Mouse (Mus musculus): ENCODE results near the gene Slc9a9.

- TF ChIP-seq CTCF (IDR thresholded peaks at IDR 0.05; ENCODE audit: insufficient read depth, low read length) (no peak), POLR2A (IDR thresholded peaks at IDR 0.05; ENCODE audit: borderline replicate concordance, extremely low read depth, low read depth, low read length) (no peak)
These were observed 90.2 kb downstream of the Slc9a9 start for GRCm38 (mm10) chr9:94759904-94760303.
